In genomic region chr3:108186098-108187047, GRCm38 (mm10) we compare ENCODE assay signal across 8 mouse cellular contexts. TPM values are rescaled to one million over a fixed set of nuclear protein-coding genes. Genes with fewer than 3 reads are reported as not detected.
DNase-seq lines count a peak whose midpoint lies in the region; ATAC-seq and TF ChIP-seq lines count a peak whose summit lies in the region.

Amigo1 (plus strand) TSS chr3:108186335.

- TF ChIP-seq POLR2A in brain, embryonic 14.5 days (IDR thresholded peaks at IDR 0.05; ENCODE audit: borderline replicate concordance, extremely low read depth, insufficient read depth, insufficient read length, poor library complexity, severe bottlenecking) = 0 out of 2 replicates have a peak, but pooled peaks have one; percentile 8

- H3K9me3 ChIP-seq in forebrain, embryonic 14.5 days (replicated peaks; ENCODE audit: control insufficient read depth, low read length) = no peaks in the 10 kb centered on the region
- no peaks in the 10 kb centered on the region for H3K9me3 ChIP-seq in hindbrain, embryonic 10.5 days

- 0 out of 2 replicates have a peak, but pooled peaks cover 7% of the 10 kb centered on the region for H3K4me1 ChIP-seq in forebrain, embryonic 14.5 days (ENCODE audit: control insufficient read depth, insufficient read depth, low read length)
- peaks cover 41% of the 10 kb centered on the region for H3K4me1 ChIP-seq in hindbrain, embryonic 10.5 days (replicated peaks)

- H3K4me3 ChIP-seq in forebrain, embryonic 14.5 days (ENCODE audit: low read depth, low read length) = peak within 1 kb of the TSS; percentile 72
- H3K4me3 ChIP-seq in hindbrain, embryonic 10.5 days = peak within 1 kb of the TSS; percentile 84

- peak within 1 kb of the TSS; percentile 83 for H3K4me2 ChIP-seq in forebrain, embryonic 14.5 days (ENCODE audit: low read length)

- H3K9ac ChIP-seq in forebrain, embryonic 14.5 days (ENCODE audit: low read length) = peak within 1 kb of the TSS; percentile 82

- H3K36me3 ChIP-seq in forebrain, embryonic 14.5 days (ENCODE audit: control insufficient read depth, insufficient read depth, low read length) = peaks cover 10% of the 10 kb centered on the region; the same call in 1 of the 2 replicates
- H3K36me3 ChIP-seq in hindbrain, embryonic 10.5 days = peaks cover 12% of the 10 kb centered on the region

- ATAC-seq in forebrain, embryonic 14.5 days = peak; percentile 73
- ATAC-seq in megakaryocyte, adult 5-6 weeks (ENCODE audit: poor library complexity, severe bottlenecking) = peak; percentile 65

- no peak for TF ChIP-seq CTCF in brain, embryonic 14.5 days (IDR thresholded peaks at IDR 0.05; ENCODE audit: borderline replicate concordance, extremely low read depth, insufficient read depth, insufficient read length)

- peak; percentile 27 to 57 for DNase-seq in right cerebral cortex, postnatal 10 days (ENCODE audit: low spot score in 2 of 2)
- no peak for DNase-seq in right cerebral cortex, adult 18-20 months
- peak; percentile 78 for DNase-seq in brain, embryonic 14.5 days (ENCODE audit: low read depth)
- peak; percentile 64 for DNase-seq in forebrain, embryonic 14.5 days (ENCODE audit: low spot score)
- peak; percentile 56 for DNase-seq in hindbrain, embryonic 10.5 days (ENCODE audit: low spot score)
- DNase-seq in left cerebral cortex, postnatal 14 days (ENCODE audit: low spot score in 2 of 2) = no peak
- peak; percentile 69 for DNase-seq in testis, postnatal 14 days (ENCODE audit: low spot score)

- no peaks in the 10 kb centered on the region for H3K27me3 ChIP-seq in forebrain, embryonic 14.5 days (replicated peaks; ENCODE audit: control insufficient read depth, insufficient read depth, low read length)
- H3K27me3 ChIP-seq in hindbrain, embryonic 10.5 days (ENCODE audit: insufficient read depth, poor library complexity, severe bottlenecking) = peaks cover 37% of the 10 kb centered on the region

- WGBS in forebrain, embryonic 14.5 days = under 1% methylated on average over 59 of the region's 100 CpGs
- WGBS in hindbrain, embryonic 10.5 days = under 1% methylated on average over 100 of the region's 100 CpGs

- peak within 1 kb of the TSS; percentile 60; the same call in 1 of the 2 replicates for H3K27ac ChIP-seq in forebrain, embryonic 14.5 days (ENCODE audit: low read depth, low read length)
- H3K27ac ChIP-seq in hindbrain, embryonic 10.5 days = peak within 1 kb of the TSS; percentile 90

- intact Hi-C loops in left cerebral cortex, postnatal 14 days (cut with DNase I) = loop anchor here (2.0 kb wide), 1 partner anchor 24 kb away; the partner anchor contains the start of gene Atxn7l2

RNA-seq across cellular contexts. Expression of gene Amigo1, which starts in this region (rescaled TPM):
- 19.5 and 25.0 TPM in 2 replicates for polyA plus RNA-seq in brain, embryonic 14.5 days (2012; rRNA removed)
- polyA plus RNA-seq in forebrain, embryonic 14.5 days (2014; fragmentation: Nextera tagmentation; extraction: Ambion mirVana) = 4.8 and 6.5 TPM in 2 replicates
- polyA plus RNA-seq in hindbrain, embryonic 10.5 days (2016; fragmentation: Nextera tagmentation; extraction: Ambion mirVana) = 5.8 and 6.2 TPM in 2 replicates
- total RNA-seq in left cerebral cortex, postnatal 14 days (2021) = 10 to 100 TPM; 55.3 to 57.7 TPM
- total RNA-seq in megakaryocyte, adult 5-6 weeks (2015) = 1.4 and 3.3 TPM in 2 replicates
- 1.4 and 2.2 TPM in 2 replicates for total RNA-seq in megakaryocyte, adult 5-6 weeks (2017)

Comparison
In these comparisons a context has a peak if more than half of its experiments do, and no peak if none do; other contexts are left out.
1. RNA of gene Amigo1 (total RNA-seq): 55.3 to 57.7 TPM in left cerebral cortex, postnatal 14 days; 1.4 to 3.3 TPM in megakaryocyte, adult 5-6 weeks; every median in the first group is over 10 times any median in the second.
2. DNase-seq: peak in right cerebral cortex, postnatal 10 days (2 of 2), brain, embryonic 14.5 days (single experiment), forebrain, embryonic 14.5 days (single experiment), hindbrain, embryonic 10.5 days (single experiment) and testis, postnatal 14 days (single experiment); none in right cerebral cortex, adult 18-20 months (single experiment) and left cerebral cortex, postnatal 14 days (0 of 2).